Mouse (Mus musculus) midbrain, embryonic 12.5 days (tissue): ENCODE results near the gene 2010111I01Rik. TPM values are rescaled to one million over a fixed set of nuclear protein-coding genes. Genes with fewer than 3 reads are reported as not detected.
"Not testable (repeated sequence)": the region's sequence is repeated elsewhere in the genome, so short reads cannot be mapped to it uniquely, and the experiment has no call there.

Source experiments
- ATAC-seq: fragments of 200-750 bp; cut with Nextera tagmentation; 2 replicates; pipeline ENCODE4 v1.8.0; 2017; ENCODE audit warnings: low read depth, moderate TSS enrichment, moderate library complexity; ENCODE audit not compliant: low FRiP score
- H3K27ac ChIP-seq: fragments of 300-500 bp; sonication (generic); replicated peaks from 2 replicates; pipeline ENCODE4 v1.5.1; 2016; ENCODE audit warnings: mild to moderate bottlenecking
- H3K27me3 ChIP-seq: fragments of 300-500 bp; sonication (generic); 2 replicates; pipeline ENCODE4 v1.6.1; 2016; ENCODE audit warnings: mild to moderate bottlenecking
- H3K36me3 ChIP-seq: fragments of 300-500 bp; sonication (generic); 2 replicates; pipeline ENCODE4 v1.6.1; 2016
- H3K4me1 ChIP-seq: fragments of 300-500 bp; sonication (generic); 2 replicates; pipeline ENCODE4 v1.6.1; 2016
- H3K4me2 ChIP-seq: fragments of 300-500 bp; sonication (generic); replicated peaks from 2 replicates; pipeline ENCODE4 v1.6.1; 2016; ENCODE audit warnings: mild to moderate bottlenecking, moderate library complexity
- H3K4me3 ChIP-seq: fragments of 300-500 bp; sonication (generic); 2 replicates; pipeline ENCODE4 v1.5.1; 2016; ENCODE audit warnings: mild to moderate bottlenecking
- H3K9ac ChIP-seq: fragments of 300-500 bp; sonication (generic); replicated peaks from 2 replicates; pipeline ENCODE4 v1.6.1; 2016; ENCODE audit warnings: mild to moderate bottlenecking, moderate library complexity
- H3K9me3 ChIP-seq: fragments of 300-500 bp; sonication (generic); 2 replicates; pipeline ENCODE4 v1.6.1; 2016; ENCODE audit warnings: mild to moderate bottlenecking
- WGBS: fragments of 180-500 bp; shearing (Covaris S2); methylation state at CpG from one replicate; pipeline ENCODE4 v1.1.7; 2016; 5-methylcytosine and 5-hydroxymethylcytosine counted together
- polyA plus RNA-seq: library from polyadenylated mRNA; unstranded; fragments of >200 nt; fragmentation: Nextera tagmentation; extraction: Ambion mirVana; gene quantifications from 2 replicates; pipeline ENCODE4 v1.2.1, GENCODE M21; 2016

2010111I01Rik gene
- polyA plus RNA-seq, 1 experiment from 2014 or later: 35.7 TPM

DNA sequence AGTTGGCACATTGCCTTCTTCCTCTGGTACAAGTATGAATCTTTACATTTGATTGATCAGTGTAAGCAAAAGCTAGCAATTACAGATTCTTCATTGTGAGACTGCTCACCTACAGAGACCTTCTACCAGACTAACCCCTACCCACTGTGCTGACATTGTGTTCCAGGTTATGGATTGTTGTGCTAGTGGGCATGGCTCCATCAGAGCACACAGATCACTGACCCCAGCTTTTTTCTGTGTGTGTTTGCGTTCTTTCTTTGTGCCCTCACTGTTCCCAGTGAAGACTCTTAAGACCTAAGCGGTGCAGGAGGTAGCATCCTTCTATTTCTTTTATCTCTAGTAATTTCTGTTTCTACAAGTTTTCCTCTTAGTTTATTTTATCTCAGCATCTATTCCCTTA lies 32.1 kb downstream of the 2010111I01Rik start:
- Histone ChIP-seq H3K36me3 (no peaks in the 10 kb centered on the region), H3K27me3 (no peaks in the 10 kb centered on the region), H3K4me1 (no peaks in the 10 kb centered on the region), H3K27ac (no peak overlapping the region), H3K4me3 (no peak overlapping the region), H3K4me2 (no peak overlapping the region), H3K9ac (no peak overlapping the region), H3K9me3 (no peaks in the 10 kb centered on the region)
- no peak for ATAC-seq
- 96% methylated on average over 2 of the region's 2 CpGs for WGBS

DNA sequence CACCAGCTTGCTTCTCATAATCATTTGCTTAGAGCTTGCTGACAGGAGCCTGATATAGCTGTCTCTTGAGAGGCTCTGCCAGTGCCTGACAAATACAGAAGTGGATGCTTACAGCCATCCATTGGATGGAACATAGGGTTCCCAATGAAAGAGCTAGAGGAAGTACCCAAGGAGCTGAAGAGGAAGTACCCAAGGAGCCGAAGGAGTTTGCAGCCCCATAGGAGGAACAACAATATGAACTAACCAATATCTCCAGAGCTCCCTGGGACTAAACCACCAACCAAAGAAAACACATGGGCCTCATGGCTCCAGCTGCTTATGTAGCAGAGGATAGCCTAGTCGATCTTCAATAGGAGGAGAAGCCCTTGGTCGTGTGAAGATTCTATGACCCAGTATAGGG lies 42.8 kb downstream of the 2010111I01Rik start:
- not testable (repeated sequence) for H3K27ac ChIP-seq, H3K9me3 ChIP-seq, H3K9ac ChIP-seq, ATAC-seq, H3K27me3 ChIP-seq, H3K4me1 ChIP-seq, H3K36me3 ChIP-seq, H3K4me2 ChIP-seq, H3K4me3 ChIP-seq
- 89% methylated on average over 3 of the region's 3 CpGs for WGBS

DNA sequence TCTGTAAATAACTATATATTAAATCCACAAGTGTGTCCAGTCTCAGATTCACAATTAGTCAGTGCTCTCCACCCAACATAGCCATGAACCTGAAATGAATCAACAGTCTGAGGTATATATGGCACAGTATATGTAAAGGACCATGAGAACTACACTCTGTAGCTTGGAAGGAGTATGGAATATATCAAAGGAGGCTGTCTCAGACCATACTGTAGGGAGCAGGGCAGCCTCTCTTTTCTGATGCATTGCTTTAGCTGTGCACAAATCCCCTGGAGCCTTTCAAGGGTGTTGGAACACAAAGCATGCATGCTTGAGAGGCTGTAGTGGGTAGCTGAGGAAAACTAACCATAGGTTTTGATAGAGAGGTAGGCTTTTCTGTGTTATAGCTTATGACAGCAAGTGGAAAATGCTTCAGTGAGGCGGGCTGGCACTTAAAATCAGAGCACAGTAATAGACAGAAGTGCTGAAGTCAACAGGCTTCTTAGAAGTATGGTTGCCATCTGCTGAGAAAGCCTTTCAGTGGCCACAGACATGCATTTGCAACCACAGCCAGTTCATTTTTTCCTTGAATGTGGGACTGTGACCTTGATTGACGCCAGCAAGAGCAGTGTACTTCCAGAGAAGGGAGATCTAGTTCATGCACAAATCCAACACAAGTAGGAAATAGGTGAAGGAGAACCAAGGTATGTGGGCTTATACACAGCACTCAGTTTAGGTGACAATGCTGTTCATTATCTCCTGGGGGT lies 45.8 kb downstream of the 2010111I01Rik start:
- no peaks in the 10 kb centered on the region for H3K9me3 ChIP-seq
- no peak overlapping the region for H3K9ac ChIP-seq
- ATAC-seq: no peak
- no peaks in the 10 kb centered on the region for H3K36me3 ChIP-seq
- no peak overlapping the region for H3K4me3 ChIP-seq
- H3K4me2 ChIP-seq: no peak overlapping the region
- WGBS: 86% methylated on average over 2 of the region's 2 CpGs
- H3K27me3 ChIP-seq: no peaks in the 10 kb centered on the region
- H3K4me1 ChIP-seq: no peaks in the 10 kb centered on the region
- H3K27ac ChIP-seq: no peak overlapping the region

DNA sequence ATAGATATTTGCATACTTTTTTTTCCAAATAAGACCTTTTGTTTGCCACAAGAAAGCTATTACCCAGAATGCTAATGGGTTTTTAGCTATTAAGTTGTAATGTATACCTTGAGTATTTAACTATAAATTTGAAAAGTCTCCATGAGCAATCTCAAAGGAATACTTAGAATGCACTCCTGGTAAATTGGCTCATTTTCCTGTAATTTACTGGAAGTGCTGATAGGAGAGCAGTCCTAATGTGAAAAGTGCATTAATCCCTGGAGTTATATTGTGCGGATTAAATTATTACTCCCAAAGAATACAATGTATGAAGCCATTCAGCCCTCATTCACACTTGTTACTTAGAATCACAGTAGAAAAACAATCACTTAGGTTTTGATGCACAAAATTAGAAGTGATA lies 49.7 kb downstream of the 2010111I01Rik start:
- WGBS: 91% methylated on average over 1 of the region's 1 CpGs
- no peak overlapping the region for H3K27ac ChIP-seq
- no peak for ATAC-seq

GRCm38 (mm10) chr13:63015362-63015761 lies 50.7 kb downstream of the 2010111I01Rik start:
- Histone ChIP-seq H3K4me3 (no peak overlapping the region), H3K4me1 (no peaks in the 10 kb centered on the region), H3K36me3 (no peaks in the 10 kb centered on the region), H3K9me3 (no peaks in the 10 kb centered on the region), H3K9ac (no peak overlapping the region), H3K27ac (no peak overlapping the region), H3K27me3 (no peaks in the 10 kb centered on the region), H3K4me2 (no peak overlapping the region)
- ATAC-seq: no peak
- 84% methylated on average over 4 of the region's 4 CpGs for WGBS

More for the DNA sequence above, 49.7 kb downstream of the 2010111I01Rik start:
- Histone ChIP-seq H3K4me3 (no peak overlapping the region), H3K9ac (no peak overlapping the region), H3K4me1 (no peaks in the 10 kb centered on the region), H3K27me3 (no peaks in the 10 kb centered on the region), H3K9me3 (no peaks in the 10 kb centered on the region), H3K36me3 (no peaks in the 10 kb centered on the region), H3K4me2 (no peak overlapping the region)

DNA sequence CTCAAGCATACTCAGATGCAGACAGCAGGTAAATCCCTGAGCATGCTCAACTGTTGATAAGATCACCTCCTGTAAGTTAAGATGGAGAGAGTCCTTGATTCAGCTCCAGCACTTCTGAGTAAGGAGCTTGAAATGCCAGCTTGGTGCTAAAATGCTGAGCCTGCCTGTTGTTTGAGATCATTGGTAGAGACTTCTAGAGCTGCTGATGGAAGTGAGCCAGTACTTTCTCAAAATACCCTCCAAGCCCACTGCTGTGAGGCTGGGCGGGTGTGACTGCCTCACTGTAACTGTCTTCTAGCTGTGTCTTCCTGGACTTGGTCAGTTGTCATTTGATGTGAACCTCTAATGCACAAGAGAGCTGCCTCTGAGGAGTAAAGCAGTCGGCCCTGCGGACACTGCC lies 51.4 kb downstream of the 2010111I01Rik start:
- Histone ChIP-seq H3K27me3 (no peaks in the 10 kb centered on the region), H3K9ac (no peak overlapping the region), H3K36me3 (no peaks in the 10 kb centered on the region), H3K4me1 (no peaks in the 10 kb centered on the region), H3K4me2 (no peak overlapping the region), H3K9me3 (no peaks in the 10 kb centered on the region), H3K27ac (no peak overlapping the region), H3K4me3 (no peak overlapping the region)
- 90% methylated on average over 3 of the region's 3 CpGs for WGBS
- ATAC-seq: no peak

DNA sequence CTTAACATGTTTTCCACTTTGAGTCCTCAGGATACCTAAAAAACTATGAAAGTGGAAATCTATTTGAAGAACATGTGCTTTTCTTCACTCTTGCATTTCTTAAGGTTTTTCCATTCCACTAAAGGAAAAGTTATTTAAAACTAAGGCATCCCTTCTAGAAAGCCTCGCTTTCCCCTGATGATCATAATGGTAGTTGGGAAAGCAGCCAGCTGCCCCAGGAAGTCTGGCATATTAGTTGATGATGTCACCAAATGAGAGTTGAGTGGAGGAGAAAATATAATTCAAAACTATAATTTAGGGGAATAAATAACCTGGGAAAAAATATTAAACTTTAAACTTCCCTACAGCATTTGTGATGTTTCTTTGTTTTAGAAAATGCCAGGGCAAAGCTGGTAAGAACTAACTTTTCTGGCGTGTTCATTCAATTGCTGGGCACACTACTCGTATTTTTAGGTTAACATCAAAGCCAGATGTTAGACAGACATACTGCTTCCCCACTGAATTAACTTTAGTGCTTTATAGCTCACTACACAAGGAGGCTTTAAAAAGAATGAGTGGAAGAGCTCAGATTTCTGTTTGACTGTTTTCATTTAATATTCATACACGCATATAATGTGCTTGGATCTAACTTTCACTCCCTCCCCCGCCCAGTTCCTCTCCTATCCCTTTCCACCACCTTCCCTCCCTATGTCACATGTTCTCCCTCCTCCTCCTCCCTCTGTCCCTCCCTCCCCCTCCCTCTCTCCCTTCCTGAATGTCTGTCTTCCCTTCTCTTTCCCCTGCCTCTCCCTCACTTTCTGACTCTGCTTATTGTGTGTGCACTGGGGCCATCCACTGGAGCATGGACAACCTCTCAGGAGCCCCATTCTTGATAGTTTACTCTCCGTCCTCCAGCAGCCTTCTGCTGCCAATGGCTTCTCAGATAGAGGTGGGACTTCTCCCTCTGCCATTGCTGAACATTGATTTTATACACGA lies 58.8 kb downstream of the 2010111I01Rik start:
- Histone ChIP-seq H3K4me2 (no peak overlapping the region), H3K36me3 (no peaks in the 10 kb centered on the region), H3K27ac (no peak overlapping the region), H3K9ac (no peak overlapping the region), H3K4me1 (no peaks in the 10 kb centered on the region), H3K27me3 (no peaks in the 10 kb centered on the region), H3K4me3 (no peak overlapping the region), H3K9me3 (no peaks in the 10 kb centered on the region)
- ATAC-seq: no peak
- WGBS: 84% methylated on average over 7 of the region's 7 CpGs

- Histone ChIP-seq H3K4me1 (peaks cover 10% of the 10 kb centered on the region), H3K27me3 (no peaks in the 10 kb centered on the region), H3K9me3 (no peaks in the 10 kb centered on the region), H3K9ac (no peak overlapping the region), H3K36me3 (no peaks in the 10 kb centered on the region), H3K4me3 (no peak overlapping the region), H3K27ac (no peak overlapping the region), H3K4me2 (no peak overlapping the region)
- ATAC-seq: no peak
- WGBS: 76% methylated on average over 1 of the region's 1 CpGs
These were observed 65.3 kb downstream of the 2010111I01Rik start for GRCm38 (mm10) chr13:63030023-63030422.

DNA sequence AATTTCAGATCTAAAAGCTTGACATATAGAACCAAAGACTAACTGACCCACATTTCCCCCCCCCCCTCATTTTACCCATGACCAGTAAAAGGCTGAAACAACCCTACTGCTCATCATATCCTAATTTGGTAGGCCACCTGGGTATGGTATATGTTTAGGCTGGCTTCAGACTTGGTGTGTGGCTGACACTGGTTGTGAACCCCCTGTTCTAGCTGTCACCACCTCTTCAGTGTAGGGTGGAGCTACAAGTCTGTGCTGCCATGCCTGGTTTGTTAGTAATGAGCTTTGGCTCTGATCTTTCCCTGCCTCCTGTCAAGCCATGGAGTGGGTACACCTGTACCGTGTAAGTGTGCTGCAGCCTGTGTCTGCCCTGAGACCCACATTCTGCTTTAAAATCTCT lies 66.6 kb downstream of the 2010111I01Rik start:
- no peak overlapping the region for H3K27ac ChIP-seq
- H3K4me3 ChIP-seq: no peak overlapping the region
- H3K4me2 ChIP-seq: no peak overlapping the region
- peaks cover 10% of the 10 kb centered on the region for H3K4me1 ChIP-seq
- 96% methylated on average over 1 of the region's 1 CpGs for WGBS
- no peaks in the 10 kb centered on the region for H3K36me3 ChIP-seq
- peak; percentile 51; the same call in 1 of the 2 replicates for ATAC-seq
- no peaks in the 10 kb centered on the region for H3K27me3 ChIP-seq
- no peaks in the 10 kb centered on the region for H3K9me3 ChIP-seq
- no peak overlapping the region for H3K9ac ChIP-seq

GRCm38 (mm10) chr13:63032304-63032830 lies 67.7 kb downstream of the 2010111I01Rik start:
- WGBS: 84% methylated on average over 5 of the region's 5 CpGs
- H3K4me1 ChIP-seq: peaks cover 10% of the 10 kb centered on the region
- H3K27me3 ChIP-seq: no peaks in the 10 kb centered on the region
- H3K36me3 ChIP-seq: no peaks in the 10 kb centered on the region
- no peak overlapping the region for H3K9ac ChIP-seq
- no peaks in the 10 kb centered on the region for H3K9me3 ChIP-seq
- no peak overlapping the region for H3K27ac ChIP-seq
- no peak for ATAC-seq
- no peak overlapping the region for H3K4me2 ChIP-seq
- no peak overlapping the region for H3K4me3 ChIP-seq

DNA sequence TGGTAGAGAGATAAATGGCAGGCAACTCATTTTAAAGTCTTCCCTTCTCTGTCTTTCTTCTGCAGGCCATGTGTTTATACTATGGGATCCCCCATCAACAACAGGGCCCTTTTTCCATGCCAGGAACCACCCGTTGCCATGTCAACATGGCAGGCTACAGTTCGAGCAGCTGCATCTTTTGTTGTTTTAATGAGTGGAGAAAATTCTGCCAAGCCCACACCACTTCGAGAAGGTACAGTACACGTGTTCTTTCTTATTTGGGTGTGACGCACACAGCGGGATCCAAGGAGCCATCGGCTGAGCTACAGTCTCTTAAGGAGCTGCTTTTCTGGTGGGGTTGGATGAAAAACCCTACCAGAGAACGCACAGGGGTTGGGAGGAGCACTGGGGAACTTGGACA lies 68.3 kb downstream of the 2010111I01Rik start:
- ATAC-seq: no peak
- WGBS: 66% methylated on average over 8 of the region's 8 CpGs

DNA sequence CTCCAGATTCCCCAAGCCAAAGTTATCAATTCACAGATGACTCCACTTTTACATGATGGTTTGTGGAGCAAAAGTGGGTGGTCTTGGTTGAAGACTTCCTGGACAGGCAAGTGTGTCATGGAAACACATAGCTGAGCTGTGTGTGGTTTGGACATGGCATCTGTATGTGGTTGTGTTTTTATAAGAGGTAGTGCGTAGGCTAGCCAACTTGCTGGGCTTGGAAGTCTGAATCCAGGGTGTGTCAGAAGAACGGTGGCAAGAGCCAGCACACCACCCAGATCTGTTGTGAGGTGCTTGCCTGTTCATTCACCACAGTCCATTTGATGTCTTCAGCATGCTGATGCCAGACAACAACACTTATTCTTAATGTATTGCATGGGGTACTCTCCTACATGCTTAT lies 68.7 kb downstream of the 2010111I01Rik start:
- no peak for ATAC-seq
- H3K4me2 ChIP-seq: no peak overlapping the region
- H3K27ac ChIP-seq: no peak overlapping the region
- no peaks in the 10 kb centered on the region for H3K9me3 ChIP-seq
- H3K4me3 ChIP-seq: no peak overlapping the region
- WGBS: 95% methylated on average over 2 of the region's 2 CpGs
- no peaks in the 10 kb centered on the region for H3K27me3 ChIP-seq
- no peaks in the 10 kb centered on the region for H3K36me3 ChIP-seq
- H3K4me1 ChIP-seq: peaks cover 13% of the 10 kb centered on the region
- no peak overlapping the region for H3K9ac ChIP-seq

More for the DNA sequence above, 68.3 kb downstream of the 2010111I01Rik start:
- H3K9me3 ChIP-seq: no peaks in the 10 kb centered on the region
- H3K9ac ChIP-seq: no peak overlapping the region
- no peak overlapping the region for H3K4me2 ChIP-seq
- no peak overlapping the region for H3K27ac ChIP-seq
- no peak overlapping the region for H3K4me3 ChIP-seq
- no peaks in the 10 kb centered on the region for H3K36me3 ChIP-seq
- no peaks in the 10 kb centered on the region for H3K27me3 ChIP-seq
- peaks cover 13% of the 10 kb centered on the region for H3K4me1 ChIP-seq
